Mouse (Mus musculus): Measurements from ENCODE around the gene H2-Q4.
"Not testable (repeated sequence)": the region's sequence is repeated elsewhere in the genome, so short reads cannot be mapped to it uniquely, and the experiment has no call there.

H2-Q4 gene

GRCm38 (mm10) chr17:35379369-35379728, at the start of gene H2-Q4:
H2-Q4 (plus strand) TSS chr17:35379617.
- DNase-seq (ENCODE audit: low read depth, low spot score), result no peak

DNA sequence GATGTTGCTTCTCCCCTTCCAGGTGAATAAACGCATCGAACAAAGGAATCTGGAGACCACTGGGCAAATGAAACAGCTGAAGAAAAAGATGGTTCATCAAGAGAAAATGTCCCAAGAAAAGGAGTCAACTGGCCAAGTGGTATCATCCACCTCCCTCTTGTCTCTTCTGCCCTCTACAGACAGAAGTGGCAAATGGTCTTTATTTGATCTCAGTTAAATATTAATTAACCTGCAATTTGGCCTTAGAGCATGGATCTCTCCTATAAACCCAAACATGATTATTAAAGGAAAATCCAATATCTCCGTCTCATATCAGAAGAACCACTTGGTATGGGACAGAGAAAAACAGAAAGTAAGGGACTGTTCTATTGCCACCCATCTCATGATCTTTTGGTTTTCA, 49.7 kb upstream of the H2-Q4 start:
- DNase-seq (ENCODE audit: low read depth, low spot score), result not testable (repeated sequence)

DNA sequence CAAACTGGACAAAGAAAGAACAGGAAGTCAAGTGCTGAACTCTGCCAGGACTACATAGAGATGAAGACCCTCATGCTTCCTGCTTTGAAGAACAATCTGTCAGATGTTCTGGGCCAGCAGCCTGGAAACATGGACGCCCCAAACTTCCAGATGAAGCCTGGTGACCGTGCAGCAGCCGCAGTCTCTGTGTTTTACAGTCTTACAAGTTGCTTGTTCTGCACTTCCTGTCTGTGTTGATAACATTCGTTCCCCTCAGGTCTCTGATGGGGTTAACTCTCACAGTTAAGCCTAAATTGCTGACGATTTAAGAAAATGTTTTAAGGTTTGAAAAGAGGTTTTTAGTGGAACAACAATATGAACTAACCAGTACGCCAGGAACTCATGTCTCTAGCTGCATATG, 47.9 kb upstream of the H2-Q4 start:
- DNase-seq (ENCODE audit: low read depth, low spot score), result not testable (repeated sequence)

- DNase-seq (ENCODE audit: low read depth, low spot score), result no peak
These were observed 37.2 kb upstream of the H2-Q4 start, which contains the start of gene H2-Q2 for GRCm38 (mm10) chr17:35342071-35342671. H2-Q2 (plus strand) TSS chr17:35342242.

- DNase-seq (ENCODE audit: low read depth, low spot score), result no peak
These were observed 36.5 kb upstream of the H2-Q4 start for GRCm38 (mm10) chr17:35342711-35343476.

- not testable (repeated sequence) for DNase-seq (ENCODE audit: low read depth, low spot score)
These were observed 31.8 kb upstream of the H2-Q4 start for GRCm38 (mm10) chr17:35347659-35348058.

- not testable (repeated sequence) for DNase-seq (ENCODE audit: low read depth, low spot score)
These were observed 26.1 kb upstream of the H2-Q4 start for GRCm38 (mm10) chr17:35353275-35353674.

DNA sequence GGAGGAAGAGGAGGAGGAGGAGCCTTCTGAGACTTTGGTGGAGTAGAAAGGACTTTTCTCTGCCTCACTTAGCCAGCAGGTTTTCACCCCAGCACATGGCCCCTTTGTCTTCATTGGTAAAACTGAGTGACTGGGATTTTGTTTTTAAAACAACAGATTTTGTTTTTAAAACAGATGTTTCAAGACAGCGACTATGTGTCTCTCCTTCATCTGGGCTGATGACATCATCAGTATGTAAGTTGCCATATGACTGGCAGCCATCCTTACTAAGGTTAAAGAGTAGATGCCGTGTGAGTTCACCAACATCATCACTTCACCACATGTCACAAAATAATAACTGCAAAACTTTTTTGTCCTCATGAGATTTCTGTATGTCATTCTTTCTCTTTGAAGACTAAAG, 25.3 kb upstream of the H2-Q4 start:
- no peak for DNase-seq (ENCODE audit: low read depth, low spot score)

DNA sequence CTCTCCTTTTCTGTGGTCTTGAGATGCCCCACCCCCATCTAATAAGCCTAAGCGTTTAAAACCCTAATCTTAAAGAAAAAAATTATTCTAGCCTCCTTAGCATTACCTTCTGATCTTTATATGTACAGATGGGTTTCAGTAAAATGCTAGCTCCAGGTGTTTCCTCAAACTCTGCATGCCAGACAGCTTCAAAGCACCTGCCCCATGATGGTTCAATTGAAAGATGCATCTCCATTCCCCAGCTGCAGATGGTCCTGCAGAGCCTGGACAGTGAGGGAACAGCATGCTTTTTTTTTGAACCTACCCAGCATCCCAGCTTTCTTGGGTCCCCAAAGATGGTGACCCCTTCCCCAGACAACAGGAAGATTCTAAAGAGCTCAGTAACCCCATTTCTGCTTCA, 22.3 kb upstream of the H2-Q4 start:
- DNase-seq (ENCODE audit: low read depth, low spot score), result no peak

DNA sequence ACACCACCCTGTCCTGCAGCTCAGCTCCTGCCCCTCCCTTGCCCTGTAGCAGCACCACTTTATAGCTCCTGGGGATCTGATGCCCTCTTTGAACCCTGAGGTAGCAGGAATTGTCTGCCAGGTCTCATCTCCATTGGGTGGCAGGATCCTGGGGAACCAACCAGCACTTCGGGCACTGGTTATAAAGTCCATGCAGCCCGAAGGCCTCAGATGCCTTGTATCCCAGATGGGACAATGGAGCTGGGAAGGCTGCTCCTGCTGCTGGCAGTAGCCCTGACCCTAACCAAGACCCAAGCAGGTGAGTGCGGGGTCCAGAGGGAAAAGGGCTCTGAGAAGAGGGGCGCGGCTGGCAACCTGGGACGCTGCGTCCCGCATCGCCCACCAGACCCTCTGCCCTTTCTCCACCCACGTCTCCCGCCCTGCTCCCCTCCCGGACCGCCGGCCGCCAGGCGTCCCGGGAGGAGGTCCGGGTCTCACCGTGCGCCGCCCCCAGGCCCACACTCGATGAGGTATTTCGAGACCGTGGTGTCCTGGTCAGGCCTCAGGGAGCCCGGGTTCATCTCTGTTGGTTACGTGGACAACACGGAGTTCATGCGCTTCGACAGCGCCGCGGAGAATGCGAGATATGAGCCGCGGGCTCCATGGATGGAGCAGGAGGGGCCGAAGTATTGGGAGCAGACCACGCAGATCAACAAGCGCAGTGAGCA, 20.5 kb upstream of the H2-Q4 start:
- no peak for DNase-seq (ENCODE audit: low read depth, low spot score)

GRCm38 (mm10) chr17:35359470-35359862, 20.0 kb upstream of the H2-Q4 start:
- no peak for DNase-seq (ENCODE audit: low read depth, low spot score)

GRCm38 (mm10) chr17:35379729-35380451, 473 bp downstream of the H2-Q4 start:
- no peak for DNase-seq (ENCODE audit: low read depth, low spot score)

GRCm38 (mm10) chr17:35389796-35390195, 10.4 kb downstream of the H2-Q4 start:
- DNase-seq (ENCODE audit: low read depth, low spot score), result not testable (repeated sequence)

- not testable (repeated sequence) for DNase-seq (ENCODE audit: low read depth, low spot score)
These were observed 13.3 kb downstream of the H2-Q4 start for GRCm38 (mm10) chr17:35392671-35393070.

GRCm38 (mm10) chr17:35393864-35394800, 14.7 kb downstream of the H2-Q4 start:
- DNase-seq (ENCODE audit: low read depth, low spot score), result not testable (repeated sequence)

- DNase-seq (ENCODE audit: low read depth, low spot score), result not testable (repeated sequence)
These were observed 17.5 kb downstream of the H2-Q4 start for GRCm38 (mm10) chr17:35396956-35397355.

GRCm38 (mm10) chr17:35413057-35413456, 33.6 kb downstream of the H2-Q4 start:
- DNase-seq (ENCODE audit: low read depth, low spot score), result not testable (repeated sequence)

DNA sequence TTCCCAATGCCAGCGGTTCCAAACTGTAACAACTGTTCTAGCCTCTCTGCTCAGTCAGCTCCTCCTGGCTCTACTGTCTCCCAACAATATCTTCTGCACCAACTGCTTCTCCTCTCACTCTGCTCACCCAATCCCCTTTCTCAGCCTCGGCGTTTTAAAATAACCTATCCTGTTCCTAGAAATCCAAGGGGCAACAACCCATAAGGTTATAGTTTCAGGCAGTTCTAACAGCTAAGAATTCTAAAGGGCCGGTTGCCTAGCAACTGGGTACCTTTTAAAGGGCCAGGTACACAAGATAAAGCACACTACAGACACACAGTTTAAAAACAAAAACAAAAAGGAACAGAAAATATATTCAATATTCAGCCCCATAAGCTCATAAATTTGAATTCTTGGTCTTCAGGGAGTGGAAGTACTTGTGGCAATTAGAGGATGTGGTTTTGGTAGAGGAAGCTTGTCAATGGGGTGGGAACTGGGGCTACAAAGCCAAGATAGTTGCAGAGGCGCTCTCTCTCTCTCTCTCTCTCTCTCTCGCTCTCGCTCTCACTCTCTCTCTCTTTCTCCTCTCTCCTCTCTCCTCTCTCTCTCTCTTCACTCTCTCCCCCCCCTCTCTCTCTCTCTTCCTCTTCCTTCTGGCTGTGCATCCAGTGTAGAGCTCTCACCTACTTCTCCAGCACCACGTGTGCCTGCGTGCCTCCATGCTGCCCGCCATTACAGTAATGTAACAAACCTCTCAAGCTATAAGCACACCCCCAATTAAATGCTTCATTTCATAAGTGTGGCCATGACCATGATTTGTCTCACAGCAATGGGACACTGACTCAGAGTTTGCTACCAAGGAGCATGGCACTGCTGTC, 36.1 kb downstream of the H2-Q4 start:
- DNase-seq (ENCODE audit: low read depth, low spot score), result not testable (repeated sequence)

DNA sequence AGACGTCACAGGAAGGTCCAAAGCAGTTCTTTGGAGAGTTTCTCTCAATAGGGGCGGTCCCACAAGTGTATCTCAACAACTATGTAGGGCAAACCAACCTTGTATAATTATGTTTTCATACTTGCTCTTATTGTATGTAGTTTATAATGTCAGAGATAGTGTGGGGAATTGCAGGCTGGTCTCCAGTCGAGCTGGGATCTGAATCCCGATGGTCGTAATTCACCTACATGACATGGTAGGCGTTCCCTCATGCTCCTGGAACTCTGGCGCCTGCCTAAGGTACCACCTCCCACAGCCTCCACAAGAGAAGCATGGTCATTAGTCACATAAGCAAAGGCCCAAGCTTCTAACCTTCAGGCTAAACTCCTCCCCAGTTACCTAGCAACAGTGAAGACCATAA, 39.4 kb downstream of the H2-Q4 start:
- DNase-seq (ENCODE audit: low read depth, low spot score), result no peak

DNA sequence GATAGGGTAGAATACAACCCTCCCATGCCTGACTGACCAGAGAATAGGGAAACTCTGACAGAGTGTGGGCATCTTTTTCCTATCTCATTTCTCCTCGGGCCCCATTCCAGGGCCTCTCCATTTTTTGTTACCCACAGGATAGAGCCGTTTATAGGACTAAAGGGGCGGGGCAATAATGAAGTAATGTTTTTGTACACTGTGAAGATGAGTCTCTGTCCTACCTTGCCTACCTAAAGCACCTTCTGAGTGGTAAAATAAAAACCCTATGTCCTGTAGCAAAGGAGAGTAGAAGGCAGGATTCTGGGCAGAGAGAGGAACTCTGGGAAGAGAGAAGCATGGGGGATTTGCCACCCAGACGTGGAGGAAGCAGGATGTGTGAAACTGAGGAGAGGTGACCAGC, 40.1 kb downstream of the H2-Q4 start:
- DNase-seq (ENCODE audit: low read depth, low spot score), result not testable (repeated sequence)
